Mouse (Mus musculus) heart, adult 2 months (tissue): ENCODE data around the gene Gm13288. TPM values are rescaled to one million over a fixed set of nuclear protein-coding genes. Genes with fewer than 3 reads are reported as not detected.
"Not testable (repeated sequence)": the region's sequence is repeated elsewhere in the genome, so short reads cannot be mapped to it uniquely, and the experiment has no call there.

ENCODE experiments used
- DNase-seq, 2 experiments: peaks; one replicate each; pipeline ENCODE4 v3.0.0; 2021
- H3K27ac ChIP-seq: fragments of 200-600 bp; 2 replicates; pipeline ENCODE4 v1.8.1; 2022
- H3K27me3 ChIP-seq: fragments of 200-500 bp; 2 replicates; pipeline ENCODE4 v1.6.1; 2012; ENCODE audit warnings: mild to moderate bottlenecking, low read length, inconsistent platforms, mixed read lengths; ENCODE audit not compliant: control insufficient read depth, insufficient read depth
- H3K36me3 ChIP-seq: fragments of 200-500 bp; 2 replicates; pipeline ENCODE4 v1.6.1; 2012; ENCODE audit warnings: low read length, inconsistent platforms; ENCODE audit not compliant: control insufficient read depth, insufficient read depth
- H3K4me1 ChIP-seq: fragments of 200-500 bp; 2 replicates; pipeline ENCODE4 v1.6.1; 2011; ENCODE audit warnings: low read length; ENCODE audit not compliant: control insufficient read depth, insufficient read depth
- H3K4me3 ChIP-seq: fragments of 200-600 bp; 2 replicates; pipeline ENCODE4 v1.8.1; 2022
- H3K79me2 ChIP-seq: fragments of 200-500 bp; replicated peaks from 2 replicates; pipeline ENCODE4 v1.6.1; 2012; ENCODE audit warnings: mild to moderate bottlenecking, inconsistent platforms, low read length, moderate library complexity, mixed read lengths; ENCODE audit not compliant: control insufficient read depth, insufficient read depth
- H3K9ac ChIP-seq: fragments of 200-500 bp; 2 replicates; pipeline ENCODE4 v1.6.1; 2012; ENCODE audit warnings: low read depth, mild to moderate bottlenecking, control low read depth, inconsistent platforms, low read length, mixed read lengths
- CTCF ChIP-seq: fragments of 200-600 bp; IDR thresholded peaks from 2 replicates; pipeline ENCODE4 v1.8.1; 2022; ENCODE audit warnings: antibody characterized with exemption, mild to moderate bottlenecking, moderate library complexity
- POLR2A ChIP-seq: fragments of 200-500 bp; IDR thresholded peaks from 2 replicates; pipeline ENCODE4 v1.6.1; 2011; ENCODE audit warnings: mild to moderate bottlenecking, low read depth, low read length, control low read depth; ENCODE audit not compliant: insufficient read depth
- WGBS: fragments of 180-500 bp; shearing (Covaris S2); methylation state at CpG from one replicate; pipeline ENCODE4 v1.1.7; 2018; 5-methylcytosine and 5-hydroxymethylcytosine counted together
- intact Hi-C: fragments of 180-260 bp; cut with DNase I; formaldehyde crosslinking; loops from one replicate; pipeline ENCODE4 v1.15.1; 2025
- long read RNA-seq: library from polyadenylated mRNA; stranded (forward); transcript quantifications from one replicate; pipeline ENCODE4 v2.0.0, GENCODE M21; 2021
- polyA plus RNA-seq: library from polyadenylated mRNA; depleted of rRNA; stranded (reverse); fragments of >200 nt; gene quantifications from 2 replicates; pipeline ENCODE4 v1.2.3, GENCODE M21; 2012; rRNA removed
- total RNA-seq, 2 experiments: library from RNA; stranded (reverse); gene quantifications; 2 replicates each; pipeline ENCODE4 v1.2.3; 2021

Gm13288 gene
- not detected for total RNA-seq
- polyA plus RNA-seq: not detected in 2 replicates
- long read RNA-seq: 0 reads

GRCm38 (mm10) chr4:88805231-88805630, at the start of gene Gm13288:
Gm13288 (plus strand) TSS chr4:88805531.
- H3K27me3 ChIP-seq, H3K4me1 ChIP-seq, H3K79me2 ChIP-seq, intact Hi-C loops, H3K27ac ChIP-seq, H3K4me3 ChIP-seq, DNase-seq, H3K36me3 ChIP-seq: not testable (repeated sequence)
- H3K9ac ChIP-seq: peak within 1 kb of the TSS; percentile 59; the same call in 1 of the 2 replicates
- no CpG with 5 or more reads among the region's 8 CpGs for WGBS

GRCm38 (mm10) chr4:88756581-88757513, 48.5 kb upstream of the Gm13288 start:
- Histone ChIP-seq H3K27ac (peak overlapping the region; percentile 77), H3K9ac (peak overlapping the region; percentile 82), H3K4me3 (peak overlapping the region; percentile 47)
- peak; percentile 65; the same call in 1 of the 2 replicates for TF ChIP-seq POLR2A
- intact Hi-C loops: loop anchor here (2.0 kb wide), 1 partner anchor 18 kb away; no protein-coding TSS in a partner anchor
- DNase-seq: peak; percentile 34 to 59
- not testable (repeated sequence) for H3K36me3 ChIP-seq, H3K79me2 ChIP-seq, H3K27me3 ChIP-seq, H3K4me1 ChIP-seq
- 9% methylated on average over 29 of the region's 31 CpGs for WGBS

- 0% methylated on average over 16 of the region's 21 CpGs for WGBS
These were observed 47.7 kb upstream of the Gm13288 start for GRCm38 (mm10) chr4:88757628-88758031.

GRCm38 (mm10) chr4:88758751-88759150, 46.6 kb upstream of the Gm13288 start:
- 88% methylated on average over 9 of the region's 9 CpGs for WGBS
- H3K27ac ChIP-seq, H3K9ac ChIP-seq, H3K4me1 ChIP-seq, H3K27me3 ChIP-seq, H3K4me3 ChIP-seq, H3K36me3 ChIP-seq, DNase-seq, H3K79me2 ChIP-seq, intact Hi-C loops: not testable (repeated sequence)

More at GRCm38 (mm10) chr4:88757628-88758031, 47.7 kb upstream of the Gm13288 start:
- H3K27me3 ChIP-seq, H3K79me2 ChIP-seq, H3K4me1 ChIP-seq, H3K36me3 ChIP-seq: not testable (repeated sequence)
- Histone ChIP-seq H3K27ac (peak overlapping the region; percentile 77), H3K9ac (peak overlapping the region; percentile 82), H3K4me3 (peak overlapping the region; percentile 47)
- DNase-seq: peak; percentile 89 to 92
- TF ChIP-seq POLR2A (peak; percentile 61; the same call in 1 of the 2 replicates), CTCF (peak; percentile 66)
- intact Hi-C loops: loop anchor here (2.0 kb wide), 1 partner anchor 19 kb away; no protein-coding TSS in a partner anchor

GRCm38 (mm10) chr4:88759610-88760268, 45.6 kb upstream of the Gm13288 start, which contains the start of gene Gm13283:
Gm13283 (plus strand) TSS chr4:88760119.
- H3K79me2 ChIP-seq, intact Hi-C loops, H3K4me1 ChIP-seq, H3K36me3 ChIP-seq, H3K4me3 ChIP-seq, H3K27me3 ChIP-seq: not testable (repeated sequence)
- peak in 1 of 2 experiments; percentile 44 for DNase-seq
- H3K9ac ChIP-seq: peak within 1 kb of the TSS; percentile 43; the same call in 1 of the 2 replicates
- 13% methylated on average over 11 of the region's 14 CpGs for WGBS
- peak within 1 kb of the TSS; percentile 40; the same call in 1 of the 2 replicates for H3K27ac ChIP-seq

- H3K27me3 ChIP-seq, intact Hi-C loops, H3K36me3 ChIP-seq, H3K79me2 ChIP-seq, H3K4me3 ChIP-seq, H3K4me1 ChIP-seq: not testable (repeated sequence)
- DNase-seq: peak; percentile 84 to 89
- peak overlapping the region; percentile 40; the same call in 1 of the 2 replicates for H3K27ac ChIP-seq
- peak overlapping the region; percentile 43; the same call in 1 of the 2 replicates for H3K9ac ChIP-seq
- TF ChIP-seq POLR2A (peak; percentile 80), CTCF (peak; percentile 69)
- WGBS: 1% methylated on average over 23 of the region's 28 CpGs
These were observed 44.9 kb upstream of the Gm13288 start for GRCm38 (mm10) chr4:88760431-88760830.
